Mouse (Mus musculus) liver, postnatal 0 days (tissue): ENCODE measurements around the gene Ipo9.

Experiments used
- CTCF ChIP-seq: sonication (generic); IDR thresholded peaks from 2 replicates; pipeline ENCODE4 v1.5.1; 2016; ENCODE audit warnings: antibody characterized with exemption, low read depth
- EP300 ChIP-seq: IDR thresholded peaks from 2 replicates; pipeline ENCODE4 v1.6.1; 2016; ENCODE audit warnings: antibody characterized with exemption, low read depth, mild to moderate bottlenecking

DNA sequence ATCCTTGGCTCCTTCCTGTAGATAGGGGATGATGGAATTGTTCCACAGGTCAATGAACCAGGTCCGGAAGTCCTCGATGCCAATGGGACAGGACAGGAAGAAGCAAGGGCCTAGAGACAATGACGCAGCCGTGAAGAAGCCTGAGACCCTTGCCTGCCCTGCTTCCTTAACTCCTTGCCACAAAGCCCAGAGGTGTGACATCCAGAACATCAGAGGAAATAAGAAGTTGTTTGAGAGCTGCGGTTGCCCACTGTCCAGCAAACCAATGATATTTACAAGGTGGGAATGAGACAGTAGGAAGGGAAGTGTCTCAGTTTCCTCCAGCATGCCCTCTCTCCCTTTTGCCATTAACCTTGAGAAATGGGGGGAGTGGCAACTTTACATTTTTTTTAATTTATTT lies 18.6 kb upstream of the Ipo9 start:
- TF ChIP-seq CTCF (no peak), EP300 (no peak)
